27 mouse cellular contexts compared by ENCODE assay signal in the genomic region with DNA sequence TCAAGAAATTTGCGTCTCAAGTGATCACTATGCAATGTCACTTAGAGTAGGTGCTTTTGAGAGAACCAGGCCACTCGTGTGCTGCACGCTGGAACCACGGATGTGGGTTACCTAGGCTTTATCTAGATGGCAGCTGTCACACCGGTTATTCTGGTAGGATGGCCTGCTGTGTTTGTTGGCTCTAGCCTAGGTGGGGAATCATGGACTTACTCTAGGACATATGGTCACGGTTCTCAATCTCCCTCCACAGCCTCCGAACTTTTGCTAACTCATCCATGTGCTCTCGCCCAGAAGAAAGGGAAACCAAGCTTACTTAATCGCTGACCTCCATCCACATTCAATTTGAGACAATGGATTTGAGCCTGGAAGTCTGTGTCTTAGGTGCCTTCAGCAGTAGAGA.
DNase-seq lines count a peak whose midpoint lies in the region; ATAC-seq and TF ChIP-seq lines count a peak whose summit lies in the region.
"Had no signal": no experiment of that assay in that cellular context is flagged by ENCODE, and none has a peak within 500 bp of the region (broad histone marks: within the 10 kb centered on the region; RNA-seq: fewer than 3 reads in every experiment).

No protein-coding gene starts in this region.

- H3K4me1 ChIP-seq in neural tube, embryonic 15.5 days = peaks cover 11% of the 10 kb centered on the region; the same call in 1 of the 2 replicates
- H3K4me1 ChIP-seq: embryonic facial prominence, embryonic 13.5 days; stomach, embryonic 15.5 days had no signal

- intact Hi-C loops in gastrocnemius, adult 2 months (cut with DNase I) = no loop called here

- H3K36me3 ChIP-seq in neural tube, embryonic 15.5 days = no peaks in the 10 kb centered on the region
- H3K36me3 ChIP-seq: kidney, embryonic 15.5 days; liver, embryonic 12.5 days; midbrain, embryonic 13.5 days; stomach, embryonic 15.5 days had no signal

- no peak for ATAC-seq in neural tube, embryonic 15.5 days (ENCODE audit: low FRiP score)
- ATAC-seq: forebrain, embryonic 16.5 days; liver, embryonic 12.5 days; liver, postnatal 0 days; midbrain, embryonic 13.5 days had no signal

- WGBS in neural tube, embryonic 15.5 days = 86% methylated on average over 9 of the region's 9 CpGs

- DNase-seq in neural tube, embryonic 10.5 days (ENCODE audit: extremely low spot score, low spot score) = no peak
- peak; percentile 79 for DNase-seq in cerebellum, adult 11 months
- peak; percentile 75 to 83 for DNase-seq in cerebellum, adult 18-20 months
- DNase-seq in cerebellum, postnatal 10 days = peak; percentile 74 to 82
- no peak for DNase-seq in layer of hippocampus, adult 18-20 months (ENCODE audit: low spot score in 2 of 2)
- no peak for DNase-seq in gastrocnemius, adult 2 months
- no peak for DNase-seq in lung, postnatal 4 days
- DNase-seq: adrenal gland, postnatal 25 days; B cell, adult 2 months; heart, postnatal 14 days; kidney, adult 18-20 months; kidney, postnatal 25 days; left cerebral cortex, postnatal 4 days; liver, postnatal 0 days; right cerebral cortex, postnatal 25 days; thymus, postnatal 25 days had no signal

- H3K4me2 ChIP-seq in neural tube, embryonic 15.5 days = no peak overlapping the region
- H3K4me2 ChIP-seq: embryonic facial prominence, embryonic 13.5 days; kidney, embryonic 15.5 days; liver, embryonic 12.5 days; midbrain, embryonic 13.5 days; stomach, embryonic 15.5 days had no signal

- no peak for TF ChIP-seq CTCF in gastrocnemius, adult 2 months (IDR thresholded peaks at IDR 0.05)

- no peaks in the 10 kb centered on the region for H3K9me3 ChIP-seq in neural tube, embryonic 15.5 days (replicated peaks)
- H3K9me3 ChIP-seq: embryonic facial prominence, embryonic 13.5 days; forebrain, embryonic 10.5 days; hindbrain, embryonic 10.5 days; kidney, embryonic 15.5 days; liver, embryonic 12.5 days; midbrain, embryonic 13.5 days; stomach, embryonic 15.5 days had no signal

- no peaks in the 10 kb centered on the region for H3K27me3 ChIP-seq in neural tube, embryonic 15.5 days (replicated peaks)
- H3K27me3 ChIP-seq: embryonic facial prominence, embryonic 13.5 days; kidney, embryonic 15.5 days; liver, embryonic 12.5 days; midbrain, embryonic 13.5 days; stomach, embryonic 15.5 days had no signal

- no peak overlapping the region for H3K9ac ChIP-seq in neural tube, embryonic 15.5 days (replicated peaks)
- H3K9ac ChIP-seq: embryonic facial prominence, embryonic 13.5 days; kidney, embryonic 15.5 days; liver, embryonic 12.5 days; liver, postnatal 0 days; midbrain, embryonic 13.5 days; stomach, embryonic 15.5 days had no signal

- no peak overlapping the region for H3K4me3 ChIP-seq in neural tube, embryonic 15.5 days (replicated peaks)
- H3K4me3 ChIP-seq in gastrocnemius, adult 2 months = no peak overlapping the region
- H3K4me3 ChIP-seq: embryonic facial prominence, embryonic 13.5 days; forebrain, embryonic 10.5 days; hindbrain, embryonic 10.5 days; kidney, embryonic 15.5 days; layer of hippocampus, adult 2 months; liver, embryonic 12.5 days; midbrain, embryonic 13.5 days; stomach, embryonic 15.5 days had no signal

- 0 out of 2 replicates have a peak overlapping the region, but pooled peaks have one; percentile 13 for H3K27ac ChIP-seq in neural tube, embryonic 15.5 days (replicated peaks)
- H3K27ac ChIP-seq in gastrocnemius, adult 2 months = no peak overlapping the region
- H3K27ac ChIP-seq: embryonic facial prominence, embryonic 13.5 days; forebrain, embryonic 10.5 days; hindbrain, embryonic 10.5 days; kidney, embryonic 15.5 days; layer of hippocampus, adult 2 months; liver, embryonic 12.5 days; macrophage; midbrain, embryonic 13.5 days; stomach, embryonic 15.5 days had no signal

Comparison
In these comparisons a context has a peak if more than half of its experiments do, and no peak if none do; other contexts are left out.
1. DNase-seq: peak in cerebellum, adult 11 months (single experiment), cerebellum, adult 18-20 months (2 of 2) and cerebellum, postnatal 10 days (2 of 2); none in neural tube, embryonic 10.5 days (single experiment), layer of hippocampus, adult 18-20 months (0 of 2), gastrocnemius, adult 2 months (single experiment) and lung, postnatal 4 days (0 of 2).